Mouse (Mus musculus) brain, embryonic 14.5 days (tissue): ENCODE data around the gene Zfand2b.

ENCODE experiments used
- CTCF ChIP-seq: fragments of 200-500 bp; IDR thresholded peaks from 2 replicates; pipeline ENCODE4 v1.5.1; 2012; ENCODE audit warnings: inconsistent platforms, mild to moderate bottlenecking, moderate library complexity, borderline replicate concordance; ENCODE audit not compliant: insufficient read depth, insufficient read length; ENCODE audit errors: extremely low read depth
- POLR2A ChIP-seq: fragments of 200-500 bp; IDR thresholded peaks from 2 replicates; pipeline ENCODE4 v1.6.1; 2012; ENCODE audit warnings: mild to moderate bottlenecking, inconsistent platforms, borderline replicate concordance; ENCODE audit not compliant: poor library complexity, insufficient read depth, insufficient read length, severe bottlenecking; ENCODE audit errors: extremely low read depth

DNA sequence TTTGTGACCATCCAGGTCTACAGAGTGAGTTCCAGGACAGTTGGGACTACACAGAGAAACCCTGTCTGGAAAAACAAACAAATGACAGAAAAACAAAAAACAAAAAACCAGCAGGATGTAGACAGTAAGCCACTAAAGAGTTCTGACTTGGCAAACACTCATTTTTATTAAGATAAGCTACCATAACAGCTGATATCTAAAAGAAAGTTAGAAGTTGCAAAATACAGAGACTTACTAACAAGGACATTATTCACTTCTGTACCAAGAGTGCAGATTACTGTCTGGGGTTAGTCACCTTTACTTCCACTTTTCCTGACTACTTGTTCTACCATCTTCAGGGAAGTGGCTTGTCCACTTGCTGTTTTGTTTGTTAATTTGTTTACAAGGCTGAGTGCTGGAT lies 9.5 kb upstream of the Zfand2b start:
- TF ChIP-seq POLR2A = no peak
- TF ChIP-seq CTCF = no peak
